Mouse (Mus musculus) forebrain, embryonic 10.5 days (tissue): ENCODE measurements around the gene 4931422A03Rik. TPM values are rescaled to one million over a fixed set of nuclear protein-coding genes. Genes with fewer than 3 reads are reported as not detected.

Source experiments
- DNase-seq: peaks from one replicate; pipeline ENCODE4 v3.0.0-alpha.2; 2017; ENCODE audit warnings: low spot score; ENCODE audit errors: extremely low spot score
- H3K27ac ChIP-seq: fragments of 300-500 bp; sonication (generic); 2 replicates; pipeline ENCODE4 v1.5.1; 2016; ENCODE audit warnings: mild to moderate bottlenecking
- H3K27me3 ChIP-seq: fragments of 300-500 bp; sonication (generic); 2 replicates; pipeline ENCODE4 v1.6.1; 2016; ENCODE audit warnings: mild to moderate bottlenecking; ENCODE audit not compliant: poor library complexity, severe bottlenecking
- H3K36me3 ChIP-seq: fragments of 300-500 bp; sonication (generic); replicated peaks from 2 replicates; pipeline ENCODE4 v1.6.1; 2016; ENCODE audit warnings: mild to moderate bottlenecking, moderate library complexity
- H3K4me1 ChIP-seq: fragments of 300-500 bp; sonication (generic); 2 replicates; pipeline ENCODE4 v1.6.1; 2016
- H3K4me3 ChIP-seq: fragments of 300-500 bp; sonication (generic); 2 replicates; pipeline ENCODE4 v1.5.1; 2016; ENCODE audit warnings: mild to moderate bottlenecking, moderate library complexity
- H3K9me3 ChIP-seq: fragments of 300-500 bp; sonication (generic); 2 replicates; pipeline ENCODE4 v1.6.1; 2016; ENCODE audit warnings: mild to moderate bottlenecking, moderate library complexity
- WGBS: fragments of 180-500 bp; shearing (Covaris S2); methylation state at CpG from one replicate; pipeline ENCODE4 v1.1.7; 2016; 5-methylcytosine and 5-hydroxymethylcytosine counted together
- polyA plus RNA-seq: library from polyadenylated mRNA; unstranded; fragments of >200 nt; fragmentation: Nextera tagmentation; extraction: Ambion mirVana; gene quantifications from 2 replicates; pipeline ENCODE4 v1.2.1, GENCODE M21; 2016

4931422A03Rik gene
- polyA plus RNA-seq, 1 experiment from 2014 or later = 1.4 TPM

DNA sequence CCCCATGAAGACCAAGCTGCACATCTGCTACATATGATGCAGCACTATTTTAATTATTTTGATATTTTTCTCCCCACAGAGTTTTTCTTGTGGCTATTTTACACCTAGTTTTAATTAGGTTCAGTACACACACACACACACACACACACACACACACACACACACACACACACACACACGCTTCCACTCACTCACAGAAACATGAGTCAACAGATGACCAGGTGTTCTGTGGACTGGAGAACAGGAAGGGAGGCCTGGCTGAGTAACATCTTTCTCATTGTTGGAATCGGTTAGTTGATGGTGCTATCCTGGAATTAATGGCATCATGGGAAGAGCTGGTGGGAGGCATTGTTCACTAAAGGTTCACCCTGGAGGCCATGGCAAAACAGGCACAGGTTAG lies 90.5 kb downstream of the 4931422A03Rik start:
- 78% methylated on average over 2 of the region's 2 CpGs for WGBS
- H3K9me3 ChIP-seq = no peaks in the 10 kb centered on the region
- H3K27ac ChIP-seq = no peak overlapping the region
- H3K36me3 ChIP-seq = no peaks in the 10 kb centered on the region
- peaks cover 20% of the 10 kb centered on the region for H3K4me1 ChIP-seq
- no peak overlapping the region for H3K4me3 ChIP-seq
- DNase-seq = no peak
- peaks cover 61% of the 10 kb centered on the region for H3K27me3 ChIP-seq

GRCm38 (mm10) chr2:103936666-103937065 lies 91.5 kb downstream of the 4931422A03Rik start:
- no peak for DNase-seq
- no peaks in the 10 kb centered on the region for H3K9me3 ChIP-seq
- no peak overlapping the region for H3K27ac ChIP-seq
- H3K4me3 ChIP-seq = no peak overlapping the region
- 92% methylated on average over 2 of the region's 2 CpGs for WGBS
- H3K4me1 ChIP-seq = peaks cover 22% of the 10 kb centered on the region
- H3K36me3 ChIP-seq = no peaks in the 10 kb centered on the region
- peaks cover 64% of the 10 kb centered on the region for H3K27me3 ChIP-seq

GRCm38 (mm10) chr2:103935691-103936435 lies 92.3 kb downstream of the 4931422A03Rik start:
- H3K4me1 ChIP-seq = peaks cover 24% of the 10 kb centered on the region
- no peaks in the 10 kb centered on the region for H3K9me3 ChIP-seq
- peaks cover 64% of the 10 kb centered on the region for H3K27me3 ChIP-seq
- no peak overlapping the region for H3K4me3 ChIP-seq
- H3K36me3 ChIP-seq = no peaks in the 10 kb centered on the region
- WGBS = 48% methylated on average over 10 of the region's 10 CpGs
- no peak for DNase-seq
- H3K27ac ChIP-seq = no peak overlapping the region

- H3K9me3 ChIP-seq = no peaks in the 10 kb centered on the region
- WGBS = 84% methylated on average over 3 of the region's 3 CpGs
- DNase-seq = no peak
- H3K4me3 ChIP-seq = no peak overlapping the region
- no peaks in the 10 kb centered on the region for H3K36me3 ChIP-seq
- H3K27ac ChIP-seq = no peak overlapping the region
- peaks cover 66% of the 10 kb centered on the region for H3K27me3 ChIP-seq
- H3K4me1 ChIP-seq = peaks cover 35% of the 10 kb centered on the region
Observed at GRCm38 (mm10) chr2:103934670-103935069, 93.5 kb downstream of the 4931422A03Rik start.

GRCm38 (mm10) chr2:103934270-103934669 lies 93.9 kb downstream of the 4931422A03Rik start:
- 44% methylated on average over 7 of the region's 7 CpGs for WGBS
- H3K27me3 ChIP-seq = peaks cover 64% of the 10 kb centered on the region

DNA sequence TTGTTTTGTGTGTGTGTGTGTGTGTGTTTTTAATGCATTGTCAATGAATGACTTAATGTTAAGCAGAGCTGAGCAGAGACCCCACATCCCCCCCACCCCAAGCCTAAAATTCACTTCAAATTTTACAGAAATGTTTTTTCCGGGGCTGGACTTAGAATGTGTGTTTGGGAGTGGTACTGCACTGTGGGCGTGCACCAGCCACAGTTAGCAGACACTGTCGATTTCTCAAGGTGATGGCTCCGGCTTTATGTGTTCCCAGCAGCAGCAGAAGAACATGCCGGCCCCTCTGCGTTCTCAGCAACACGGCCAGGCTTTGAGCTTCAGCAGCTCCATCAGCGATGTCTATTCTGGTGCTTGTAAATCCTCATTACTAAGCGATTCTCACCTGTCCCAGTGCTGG lies 95.7 kb downstream of the 4931422A03Rik start:
- H3K9me3 ChIP-seq = no peaks in the 10 kb centered on the region
- H3K27me3 ChIP-seq = peaks cover 48% of the 10 kb centered on the region
- no peak overlapping the region for H3K4me3 ChIP-seq
- WGBS = 81% methylated on average over 9 of the region's 9 CpGs
- H3K4me1 ChIP-seq = peaks cover 49% of the 10 kb centered on the region
- no peaks in the 10 kb centered on the region for H3K36me3 ChIP-seq
- H3K27ac ChIP-seq = no peak overlapping the region
- DNase-seq = no peak

More at GRCm38 (mm10) chr2:103934270-103934669, 93.9 kb downstream of the 4931422A03Rik start:
- Histone ChIP-seq H3K36me3 (no peaks in the 10 kb centered on the region), H3K27ac (no peak overlapping the region), H3K9me3 (no peaks in the 10 kb centered on the region), H3K4me3 (no peak overlapping the region), H3K4me1 (peaks cover 35% of the 10 kb centered on the region)
- DNase-seq = no peak

GRCm38 (mm10) chr2:103932025-103932424 lies 96.1 kb downstream of the 4931422A03Rik start:
- Histone ChIP-seq H3K27me3 (peaks cover 45% of the 10 kb centered on the region), H3K36me3 (no peaks in the 10 kb centered on the region), H3K27ac (no peak overlapping the region), H3K4me1 (peaks cover 53% of the 10 kb centered on the region), H3K4me3 (no peak overlapping the region), H3K9me3 (no peaks in the 10 kb centered on the region)
- no peak for DNase-seq
- 60% methylated on average over 2 of the region's 2 CpGs for WGBS

DNA sequence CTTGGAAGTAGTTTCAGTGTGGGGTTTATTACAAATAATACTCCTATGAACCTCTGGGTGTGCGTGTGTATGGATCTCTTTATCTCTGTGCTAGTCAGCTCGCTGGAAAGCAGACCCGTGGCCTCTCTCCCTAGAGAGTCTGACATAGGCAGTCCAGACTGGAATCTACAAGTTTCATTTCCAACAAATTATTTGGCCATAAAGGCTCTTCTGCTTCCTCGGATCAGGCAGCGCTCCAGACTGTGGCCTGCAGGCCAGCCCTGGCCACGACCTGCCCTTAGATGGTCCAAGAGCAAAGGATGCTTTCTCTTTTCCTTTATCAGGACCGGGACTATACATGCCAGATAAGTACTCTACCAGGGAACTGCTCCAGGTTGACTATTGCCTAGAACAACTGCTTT lies 96.7 kb downstream of the 4931422A03Rik start:
- no peaks in the 10 kb centered on the region for H3K36me3 ChIP-seq
- no peak for DNase-seq
- peaks cover 53% of the 10 kb centered on the region for H3K4me1 ChIP-seq
- 84% methylated on average over 7 of the region's 7 CpGs for whole genome bisulfite sequencing
- no peaks in the 10 kb centered on the region for H3K9me3 ChIP-seq
- no peak overlapping the region for H3K27ac ChIP-seq
- no peak overlapping the region for H3K4me3 ChIP-seq
- peaks cover 40% of the 10 kb centered on the region for H3K27me3 ChIP-seq

- DNase-seq = no peak
- Histone ChIP-seq H3K27ac (no peak overlapping the region), H3K36me3 (no peaks in the 10 kb centered on the region), H3K27me3 (peaks cover 37% of the 10 kb centered on the region), H3K4me1 (peaks cover 43% of the 10 kb centered on the region), H3K9me3 (no peaks in the 10 kb centered on the region), H3K4me3 (no peak overlapping the region)
- 78% methylated on average over 13 of the region's 13 CpGs for WGBS
Observed at GRCm38 (mm10) chr2:103930306-103931019, 97.7 kb downstream of the 4931422A03Rik start.

GRCm38 (mm10) chr2:103927610-103928145 lies 100.5 kb downstream of the 4931422A03Rik start:
- Histone ChIP-seq H3K4me1 (peaks cover 36% of the 10 kb centered on the region), H3K4me3 (no peak overlapping the region), H3K27ac (no peak overlapping the region), H3K36me3 (no peaks in the 10 kb centered on the region), H3K9me3 (no peaks in the 10 kb centered on the region), H3K27me3 (peaks cover 28% of the 10 kb centered on the region)
- DNase-seq = peak; percentile 25
- 18% methylated on average over 1 of the region's 1 CpGs for WGBS

GRCm38 (mm10) chr2:103926586-103927113 lies 101.5 kb downstream of the 4931422A03Rik start:
- Histone ChIP-seq H3K9me3 (no peaks in the 10 kb centered on the region), H3K4me3 (no peak overlapping the region), H3K36me3 (no peaks in the 10 kb centered on the region), H3K4me1 (peaks cover 34% of the 10 kb centered on the region), H3K27ac (no peak overlapping the region), H3K27me3 (peaks cover 25% of the 10 kb centered on the region)
- no peak for DNase-seq
- 91% methylated on average over 4 of the region's 4 CpGs for WGBS

DNA sequence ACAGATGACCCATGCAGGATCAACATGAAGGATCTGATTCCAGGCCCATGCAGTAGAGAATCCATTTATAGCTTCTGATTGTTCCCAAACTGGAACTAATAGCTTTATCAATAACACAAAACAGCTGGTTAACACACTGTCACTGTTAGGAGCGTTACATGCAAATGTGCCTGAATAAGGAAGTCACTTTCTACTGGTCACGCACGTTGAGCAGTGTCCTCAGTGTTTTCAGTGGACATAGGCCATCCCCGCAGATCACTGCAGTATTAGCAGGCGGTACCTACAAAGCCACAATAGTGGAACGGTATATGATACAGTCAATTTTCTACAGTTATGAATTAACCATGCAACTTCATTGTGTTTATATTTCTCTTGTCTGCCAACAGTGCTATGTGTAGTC lies 108.7 kb downstream of the 4931422A03Rik start:
- WGBS = 89% methylated on average over 6 of the region's 6 CpGs
- H3K36me3 ChIP-seq = no peaks in the 10 kb centered on the region
- no peaks in the 10 kb centered on the region for H3K9me3 ChIP-seq
- no peaks in the 10 kb centered on the region for H3K27me3 ChIP-seq
- no peak overlapping the region for H3K4me3 ChIP-seq
- H3K27ac ChIP-seq = no peak overlapping the region
- no peaks in the 10 kb centered on the region for H3K4me1 ChIP-seq
- DNase-seq = no peak

- Histone ChIP-seq H3K36me3 (no peaks in the 10 kb centered on the region), H3K4me3 (no peak overlapping the region), H3K4me1 (no peaks in the 10 kb centered on the region), H3K27ac (no peak overlapping the region), H3K27me3 (no peaks in the 10 kb centered on the region), H3K9me3 (no peaks in the 10 kb centered on the region)
- 84% methylated on average over 2 of the region's 2 CpGs for WGBS
- DNase-seq = no peak
Observed at GRCm38 (mm10) chr2:103918375-103918774, 109.8 kb downstream of the 4931422A03Rik start.
